Mouse (Mus musculus) mesoderm, embryonic 11.5 days (tissue): ENCODE data around the gene Irs3.
"Not testable (repeated sequence)": the region's sequence is repeated elsewhere in the genome, so short reads cannot be mapped to it uniquely, and the experiment has no call there.

ENCODE experiments used
- DNase-seq: peaks from one replicate; pipeline ENCODE4 v3.0.0-alpha.2; 2012; ENCODE audit warnings: low read depth, low spot score

Gene Irs3

GRCm38 (mm10) chr5:137627991-137628390, 17.5 kb downstream of the Irs3 start:
- DNase-seq = no peak

- no peak for DNase-seq
Observed at GRCm38 (mm10) chr5:137623937-137624530, 21.5 kb downstream of the Irs3 start.

GRCm38 (mm10) chr5:137615347-137615746, 30.2 kb downstream of the Irs3 start:
- no peak for DNase-seq

- DNase-seq = not testable (repeated sequence)
Observed at GRCm38 (mm10) chr5:137614921-137615320, 30.6 kb downstream of the Irs3 start.

GRCm38 (mm10) chr5:137613550-137613949, 32.0 kb downstream of the Irs3 start, which contains the start of gene Pcolce:
TSS of gene Pcolce (minus strand) at chr5:137613784.
- DNase-seq = no peak

GRCm38 (mm10) chr5:137613076-137613475, 32.4 kb downstream of the Irs3 start:
- DNase-seq = no peak

GRCm38 (mm10) chr5:137611245-137611602, 34.3 kb downstream of the Irs3 start:
- DNase-seq = peak; percentile 77

GRCm38 (mm10) chr5:137610548-137611244, 34.8 kb downstream of the Irs3 start:
- peak; percentile 93 for DNase-seq

- no peak for DNase-seq
Observed at GRCm38 (mm10) chr5:137610056-137610455, 35.5 kb downstream of the Irs3 start.

GRCm38 (mm10) chr5:137609292-137609691, 36.2 kb downstream of the Irs3 start:
- no peak for DNase-seq

GRCm38 (mm10) chr5:137608654-137609190, 36.8 kb downstream of the Irs3 start:
- DNase-seq = no peak

- no peak for DNase-seq
Observed at GRCm38 (mm10) chr5:137607860-137608653, 37.5 kb downstream of the Irs3 start.

GRCm38 (mm10) chr5:137601365-137601729, 44.2 kb downstream of the Irs3 start:
- no peak for DNase-seq

- DNase-seq = peak; percentile 98
Observed at GRCm38 (mm10) chr5:137600619-137601364, 44.7 kb downstream of the Irs3 start, which contains the start of gene Mospd3. TSS of gene Mospd3 (minus strand) at chr5:137601058.

- no peak for DNase-seq
Observed at GRCm38 (mm10) chr5:137600281-137600618, 45.3 kb downstream of the Irs3 start.

GRCm38 (mm10) chr5:137599600-137599999, 45.9 kb downstream of the Irs3 start:
- DNase-seq = no peak

GRCm38 (mm10) chr5:137598100-137598826, 47.3 kb downstream of the Irs3 start:
- no peak for DNase-seq

GRCm38 (mm10) chr5:137597625-137598024, 47.9 kb downstream of the Irs3 start:
- no peak for DNase-seq

- no peak for DNase-seq
Observed at GRCm38 (mm10) chr5:137596601-137597261, 48.8 kb downstream of the Irs3 start.

- DNase-seq = no peak
Observed at GRCm38 (mm10) chr5:137595921-137596320, 49.6 kb downstream of the Irs3 start.
